Mouse (Mus musculus) lung, postnatal 0 days (tissue): Measurements from ENCODE around the gene Zbtb38. TPM values are rescaled to one million over a fixed set of nuclear protein-coding genes. Genes with fewer than 3 reads are reported as not detected.
A peak's percentile ranks its signal among the peaks of the same experiment; 100 is the strongest.

ENCODE experiments used
- ATAC-seq: fragments of 200-750 bp; cut with Nextera tagmentation; 2 replicates; pipeline ENCODE4 v1.8.0; 2017; ENCODE audit warnings: moderate library complexity
- DNase-seq: peaks from one replicate; pipeline ENCODE4 v3.0.0-alpha.2; 2016; ENCODE audit warnings: low spot score
- H3K27ac ChIP-seq: fragments of 300-500 bp; sonication (generic); 2 replicates; pipeline ENCODE4 v1.5.1; 2014; ENCODE audit warnings: antibody characterized with exemption, mild to moderate bottlenecking, low read length, mixed read lengths
- H3K27me3 ChIP-seq: fragments of 300-500 bp; sonication (generic); replicated peaks from 2 replicates; pipeline ENCODE4 v1.6.1; 2014; ENCODE audit warnings: low read length, mixed read lengths; ENCODE audit not compliant: insufficient read depth
- H3K36me3 ChIP-seq: fragments of 300-500 bp; sonication (generic); 2 replicates; pipeline ENCODE4 v1.6.1; 2014; ENCODE audit warnings: low read length, mixed read lengths; ENCODE audit not compliant: insufficient read depth
- H3K4me1 ChIP-seq: fragments of 300-500 bp; sonication (generic); 2 replicates; pipeline ENCODE4 v1.6.1; 2014; ENCODE audit warnings: antibody characterized with exemption, low read depth, low read length, mixed read lengths; ENCODE audit not compliant: insufficient read depth
- H3K4me2 ChIP-seq: fragments of 300-500 bp; sonication (generic); replicated peaks from 2 replicates; pipeline ENCODE4 v1.6.1; 2014; ENCODE audit warnings: low read depth, mild to moderate bottlenecking, low read length, moderate library complexity, mixed read lengths
- H3K4me3 ChIP-seq: fragments of 300-500 bp; sonication (generic); 2 replicates; pipeline ENCODE4 v1.5.1; 2014; ENCODE audit warnings: low read depth, low read length
- H3K9ac ChIP-seq: fragments of 300-500 bp; sonication (generic); replicated peaks from 2 replicates; pipeline ENCODE4 v1.6.1; 2014; ENCODE audit warnings: low read depth, mild to moderate bottlenecking
- H3K9me3 ChIP-seq: fragments of 300-500 bp; sonication (generic); 2 replicates; pipeline ENCODE4 v1.6.1; 2016; ENCODE audit warnings: low read length, mixed read lengths
- CTCF ChIP-seq: IDR thresholded peaks from 2 replicates; pipeline ENCODE4 v1.5.1; 2016; ENCODE audit warnings: antibody characterized with exemption, mild to moderate bottlenecking
- EP300 ChIP-seq: IDR thresholded peaks from 2 replicates; pipeline ENCODE4 v1.6.1; 2016; ENCODE audit warnings: antibody characterized with exemption, mild to moderate bottlenecking, control low read depth
- WGBS: fragments of 180-500 bp; shearing (Covaris S2); extraction: QIAGEN DNeasy Blood & Tissue Kit; methylation state at CpG from one replicate; pipeline ENCODE4 v1.1.7; 2014; 5-methylcytosine and 5-hydroxymethylcytosine counted together
- polyA plus RNA-seq: library from polyadenylated mRNA; unstranded; fragments of >200 nt; fragmentation: Nextera tagmentation; extraction: Ambion mirVana; gene quantifications from 2 replicates; pipeline ENCODE4 v1.2.1, GENCODE M21; 2015

The Zbtb38 gene
- polyA plus RNA-seq, 1 experiment from 2014 or later: 31.8 TPM

DNA sequence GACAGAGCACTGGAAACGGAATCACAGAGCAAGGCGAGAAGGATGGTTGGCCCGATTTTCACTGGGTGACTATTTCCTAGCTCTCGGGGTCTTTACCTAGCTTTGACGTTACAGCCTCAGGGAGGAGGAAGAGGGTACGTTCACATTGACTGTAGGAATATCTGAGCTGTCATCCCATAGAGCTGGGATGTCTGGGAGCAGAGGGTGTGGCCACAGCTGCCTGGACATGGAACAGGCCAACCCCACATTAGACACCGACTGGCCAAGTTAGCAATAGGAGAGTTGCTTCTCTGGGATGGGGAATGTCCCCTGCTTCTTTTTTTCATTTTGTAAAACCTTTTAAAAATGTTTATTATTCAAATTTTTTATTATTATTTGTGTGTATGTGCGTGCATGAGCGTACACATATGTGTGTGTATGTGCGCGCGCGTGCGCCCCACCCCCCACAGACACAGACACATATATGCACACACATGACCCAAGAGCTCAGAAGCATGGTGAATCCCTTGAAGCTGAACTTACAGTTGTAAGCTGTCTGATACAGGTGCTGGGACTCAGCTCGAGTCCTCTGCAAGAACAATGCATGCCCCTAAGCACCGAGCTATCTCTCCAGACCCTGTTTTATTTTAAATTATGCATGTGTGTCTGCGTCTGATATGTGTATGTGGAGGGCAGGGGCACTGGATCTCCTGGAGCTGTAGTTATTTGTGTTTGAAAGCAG lies 11.1 kb downstream of the Zbtb38 start:
- no peaks in the 10 kb centered on the region for H3K27me3 ChIP-seq
- H3K4me2 ChIP-seq: no peak overlapping the region
- no peak overlapping the region for H3K4me3 ChIP-seq
- no peaks in the 10 kb centered on the region for H3K36me3 ChIP-seq
- 80% methylated on average over 17 of the region's 17 CpGs for WGBS
- DNase-seq (no peak), ATAC-seq (no peak)
- H3K27ac ChIP-seq: no peak overlapping the region
- no peak for TF ChIP-seq CTCF
- no peak for TF ChIP-seq EP300
- H3K9ac ChIP-seq: no peak overlapping the region
- H3K4me1 ChIP-seq: no peaks in the 10 kb centered on the region
- H3K9me3 ChIP-seq: no peaks in the 10 kb centered on the region

DNA sequence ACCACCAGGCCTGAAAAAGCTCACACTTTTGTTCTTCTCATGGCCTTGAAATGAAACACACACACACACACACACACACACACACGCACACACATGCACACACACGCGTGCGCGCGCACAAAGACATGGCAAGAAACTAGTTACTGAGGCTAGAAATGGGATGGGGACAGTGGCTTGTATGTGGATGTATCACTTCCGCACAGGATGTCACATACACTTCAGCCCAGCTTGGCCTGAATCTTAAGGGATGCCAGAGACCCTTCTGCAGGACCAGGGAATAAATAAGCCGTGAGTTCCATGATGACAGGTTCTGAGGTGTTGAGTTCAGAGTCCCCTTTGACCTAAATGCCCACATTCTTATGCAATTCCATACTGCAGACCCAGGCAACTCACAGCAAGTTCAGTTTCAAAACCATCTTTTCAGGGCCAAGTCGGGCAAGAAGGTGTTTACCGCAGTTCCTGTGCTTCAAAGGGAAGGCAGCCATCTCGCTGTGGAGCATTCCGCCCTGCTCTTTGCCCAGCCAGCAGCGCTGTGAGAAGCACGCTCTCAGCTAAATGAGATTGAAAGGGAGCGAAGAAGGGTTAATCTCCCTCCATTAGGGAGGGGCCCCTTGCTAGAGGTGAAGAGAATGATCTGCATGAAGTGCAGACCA lies 11.8 kb downstream of the Zbtb38 start:
- ATAC-seq (no peak), DNase-seq (no peak)
- H3K9me3 ChIP-seq: no peaks in the 10 kb centered on the region
- no peaks in the 10 kb centered on the region for H3K36me3 ChIP-seq
- no peak overlapping the region for H3K4me3 ChIP-seq
- H3K27ac ChIP-seq: no peak overlapping the region
- TF ChIP-seq EP300: no peak
- no peak for TF ChIP-seq CTCF
- WGBS: 70% methylated on average over 15 of the region's 15 CpGs
- H3K4me2 ChIP-seq: no peak overlapping the region
- H3K27me3 ChIP-seq: no peaks in the 10 kb centered on the region
- H3K4me1 ChIP-seq: no peaks in the 10 kb centered on the region
- H3K9ac ChIP-seq: no peak overlapping the region

DNA sequence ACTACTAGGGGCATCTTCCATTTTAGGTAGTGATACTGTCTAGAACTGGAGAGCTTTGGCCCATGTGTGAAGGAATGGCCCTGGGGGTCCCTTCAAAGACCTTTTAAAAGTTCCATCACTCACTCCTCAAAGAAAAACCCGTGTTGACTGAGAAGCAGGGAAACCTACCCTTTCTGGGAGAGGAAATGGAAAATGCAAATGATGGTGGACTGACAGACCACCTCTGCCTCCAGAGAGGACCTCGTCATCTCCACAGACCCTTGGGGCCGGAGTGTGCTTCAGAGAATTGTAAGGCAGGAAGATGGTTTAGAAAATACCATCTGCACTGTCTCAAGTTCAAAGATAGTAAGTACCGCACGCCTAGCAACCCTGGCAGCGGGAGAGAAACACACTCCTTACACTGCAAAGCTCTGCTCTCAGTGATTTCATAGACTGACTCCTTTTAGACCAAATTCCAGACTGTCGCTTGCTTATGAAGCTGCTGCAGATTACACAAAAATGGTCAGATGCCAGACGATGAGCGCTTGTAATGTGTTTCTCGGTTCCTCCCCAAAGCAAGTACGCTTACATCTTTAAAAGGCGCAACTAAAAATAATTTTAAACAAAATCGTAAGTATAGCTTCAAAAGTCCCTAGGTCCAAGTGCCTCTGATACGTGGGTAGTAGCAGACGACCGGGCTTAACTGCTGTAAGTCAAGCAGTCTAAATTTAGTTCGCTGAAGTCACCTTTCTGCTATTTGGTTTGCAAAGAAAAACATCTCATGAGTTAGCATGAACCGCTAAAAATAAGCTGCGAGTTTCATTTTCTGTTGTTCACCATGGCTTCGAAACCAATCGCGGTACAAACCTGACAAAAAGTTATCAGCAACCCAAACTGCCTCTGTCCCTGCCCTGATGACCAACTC lies 12.6 kb downstream of the Zbtb38 start:
- no peak overlapping the region for H3K4me2 ChIP-seq
- WGBS: 59% methylated on average over 22 of the region's 22 CpGs
- H3K9ac ChIP-seq: no peak overlapping the region
- no peaks in the 10 kb centered on the region for H3K27me3 ChIP-seq
- no peaks in the 10 kb centered on the region for H3K4me1 ChIP-seq
- H3K9me3 ChIP-seq: no peaks in the 10 kb centered on the region
- DNase-seq: peak; percentile 80
- no peak overlapping the region for H3K27ac ChIP-seq
- TF ChIP-seq EP300: no peak
- no peak for TF ChIP-seq CTCF
- peak; percentile 78 for ATAC-seq
- H3K36me3 ChIP-seq: no peaks in the 10 kb centered on the region
- H3K4me3 ChIP-seq: no peak overlapping the region

DNA sequence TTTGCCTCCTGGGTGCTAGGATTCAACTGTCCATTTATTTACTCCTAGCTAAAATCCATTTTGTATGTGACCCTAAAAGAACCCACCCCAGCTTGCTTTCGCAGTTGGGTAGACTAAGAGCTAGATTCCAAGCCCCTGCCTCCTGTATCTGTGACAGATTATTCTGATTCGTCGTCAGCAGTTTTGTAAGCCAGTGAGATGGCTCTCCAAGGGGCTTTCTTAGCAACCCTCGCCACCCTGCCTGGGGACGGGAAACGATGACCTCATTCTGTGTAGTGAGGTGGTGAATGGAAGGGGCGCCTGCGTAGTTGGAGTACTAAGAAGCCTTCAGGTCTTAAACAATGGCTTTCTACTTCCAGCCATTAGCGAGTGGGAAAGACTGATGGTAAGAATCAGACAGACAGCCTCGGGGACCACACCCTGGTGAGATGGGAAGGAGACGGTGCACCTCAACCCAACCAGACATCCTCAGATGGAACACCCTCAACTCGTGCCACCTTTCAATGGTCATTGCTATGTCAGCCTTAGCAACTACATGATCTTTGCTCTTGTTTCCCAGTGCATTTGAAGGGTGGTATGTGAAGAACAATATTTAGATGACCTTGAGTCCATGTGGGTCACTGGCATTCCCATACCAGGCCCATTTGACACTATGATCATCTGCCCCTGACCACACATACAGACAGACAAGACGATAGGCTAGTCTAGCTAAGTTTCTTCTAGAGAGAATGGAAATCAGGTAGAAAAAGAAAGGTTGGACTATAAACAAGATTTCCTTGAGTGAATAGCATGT lies 13.9 kb downstream of the Zbtb38 start:
- no peak for ATAC-seq
- no peaks in the 10 kb centered on the region for H3K4me1 ChIP-seq

DNA sequence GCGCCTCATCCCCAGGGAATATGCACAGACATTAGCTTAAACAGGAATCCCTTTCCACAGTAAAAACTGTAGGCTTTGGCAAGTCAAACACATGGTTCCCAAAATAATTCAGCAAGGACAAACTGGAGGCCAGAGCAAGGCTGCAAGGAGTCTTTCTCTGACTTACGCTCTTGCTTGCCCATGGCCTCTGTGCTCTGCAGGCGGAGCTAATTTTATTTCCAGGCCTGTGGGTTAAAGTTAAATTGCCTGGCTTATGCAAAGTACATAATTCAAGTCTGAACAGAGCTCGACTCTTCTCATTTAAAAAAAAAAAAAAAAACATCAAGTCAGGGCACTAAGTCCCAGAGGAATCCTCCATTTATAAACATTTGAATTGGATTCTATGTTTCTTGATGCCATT lies 16.7 kb downstream of the Zbtb38 start:
- Histone ChIP-seq H3K4me2 (no peak overlapping the region), H3K4me1 (peaks cover 7% of the 10 kb centered on the region; the same call in 1 of the 2 replicates), H3K4me3 (no peak overlapping the region), H3K9ac (no peak overlapping the region), H3K27me3 (no peaks in the 10 kb centered on the region), H3K36me3 (no peaks in the 10 kb centered on the region), H3K27ac (no peak overlapping the region), H3K9me3 (no peaks in the 10 kb centered on the region)
- ATAC-seq (no peak), DNase-seq (no peak)
- WGBS: 63% methylated on average over 4 of the region's 4 CpGs
- no peak for TF ChIP-seq EP300
- no peak for TF ChIP-seq CTCF

More for the DNA sequence above, 13.9 kb downstream of the Zbtb38 start:
- Histone ChIP-seq H3K4me3 (no peak overlapping the region), H3K36me3 (no peaks in the 10 kb centered on the region), H3K9ac (no peak overlapping the region), H3K4me2 (no peak overlapping the region), H3K27ac (no peak overlapping the region), H3K27me3 (no peaks in the 10 kb centered on the region), H3K9me3 (no peaks in the 10 kb centered on the region)
- 83% methylated on average over 13 of the region's 13 CpGs for WGBS
- TF ChIP-seq EP300 (no peak), CTCF (no peak)
- DNase-seq: no peak

DNA sequence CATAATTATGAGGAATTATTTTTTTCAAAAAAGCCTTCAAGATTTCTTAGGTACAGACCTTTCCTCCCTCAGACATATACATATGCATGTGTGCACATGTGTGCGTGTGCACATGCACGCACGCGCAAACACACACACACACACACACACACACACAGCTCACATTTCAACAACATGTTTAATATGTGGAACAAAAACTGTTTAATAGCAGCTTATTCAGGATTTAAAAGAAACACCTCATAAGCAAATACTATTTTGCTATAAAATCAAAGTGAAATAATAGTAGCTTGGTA lies 19.3 kb downstream of the Zbtb38 start:
- Histone ChIP-seq H3K4me3 (no peak overlapping the region), H3K27me3 (no peaks in the 10 kb centered on the region), H3K9ac (0 out of 2 replicates have a peak overlapping the region, but pooled peaks have one; percentile 0), H3K4me1 (peaks cover 7% of the 10 kb centered on the region; the same call in 1 of the 2 replicates), H3K27ac (no peak overlapping the region), H3K36me3 (no peaks in the 10 kb centered on the region), H3K9me3 (no peaks in the 10 kb centered on the region), H3K4me2 (no peak overlapping the region)
- ATAC-seq (no peak), DNase-seq (no peak)
- WGBS: 89% methylated on average over 4 of the region's 4 CpGs
- TF ChIP-seq EP300 (no peak), CTCF (no peak)
